Mouse (Mus musculus) neural tube, embryonic 11.5 days (tissue): ENCODE data around the gene Lingo2. TPM values are rescaled to one million over a fixed set of nuclear protein-coding genes. Genes with fewer than 3 reads are reported as not detected.
A peak's percentile ranks its signal among the peaks of the same experiment; 100 is the strongest.

ENCODE experiments used
- ATAC-seq: fragments of 200-750 bp; cut with Nextera tagmentation; 2 replicates; pipeline ENCODE4 v1.8.0; 2017; ENCODE audit warnings: moderate number of reproducible peaks, mild to moderate bottlenecking, moderate TSS enrichment, moderate library complexity; ENCODE audit not compliant: insufficient read depth, low FRiP score, low TSS enrichment
- DNase-seq: peaks from one replicate; pipeline ENCODE4 v3.0.0-alpha.2; 2015; ENCODE audit warnings: low spot score
- H3K27ac ChIP-seq: fragments of 300-500 bp; sonication (generic); 2 replicates; pipeline ENCODE4 v1.5.1; 2014; ENCODE audit warnings: low read depth, mild to moderate bottlenecking, low read length
- H3K27me3 ChIP-seq: fragments of 300-500 bp; sonication (generic); 2 replicates; pipeline ENCODE4 v1.6.1; 2014; ENCODE audit warnings: mild to moderate bottlenecking, low read length, mixed read lengths; ENCODE audit not compliant: control insufficient read depth, insufficient read depth
- H3K36me3 ChIP-seq: fragments of 300-500 bp; sonication (generic); 2 replicates; pipeline ENCODE4 v1.6.1; 2014; ENCODE audit warnings: mild to moderate bottlenecking, low read length, moderate library complexity, mixed read lengths; ENCODE audit not compliant: control insufficient read depth, insufficient read depth
- H3K4me1 ChIP-seq: fragments of 300-500 bp; sonication (generic); 2 replicates; pipeline ENCODE4 v1.6.1; 2014; ENCODE audit warnings: low read length, mixed read lengths; ENCODE audit not compliant: control insufficient read depth, insufficient read depth
- H3K4me2 ChIP-seq: fragments of 300-500 bp; sonication (generic); 2 replicates; pipeline ENCODE4 v1.6.1; 2014; ENCODE audit warnings: low read depth, mild to moderate bottlenecking, moderate library complexity
- H3K4me3 ChIP-seq: fragments of 300-500 bp; sonication (generic); 2 replicates; pipeline ENCODE4 v1.5.1; 2014; ENCODE audit warnings: low read depth, low read length
- H3K9ac ChIP-seq: fragments of 300-500 bp; sonication (generic); 2 replicates; pipeline ENCODE4 v1.6.1; 2014; ENCODE audit warnings: mild to moderate bottlenecking, low read length
- H3K9me3 ChIP-seq: fragments of 300-500 bp; sonication (generic); 2 replicates; pipeline ENCODE4 v1.6.1; 2016; ENCODE audit warnings: low read length; ENCODE audit not compliant: control insufficient read depth
- WGBS: fragments of 180-500 bp; shearing (Covaris S2); extraction: QIAGEN DNeasy Blood & Tissue Kit; methylation state at CpG from one replicate; pipeline ENCODE4 v1.1.7; 2014; 5-methylcytosine and 5-hydroxymethylcytosine counted together
- polyA plus RNA-seq: library from polyadenylated mRNA; unstranded; fragments of >200 nt; fragmentation: Nextera tagmentation; extraction: Ambion mirVana; gene quantifications from 2 replicates; pipeline ENCODE4 v1.2.1, GENCODE M21; 2014

Lingo2 gene
- polyA plus RNA-seq, 1 experiment from 2014 or later, result 2.5 TPM

DNA sequence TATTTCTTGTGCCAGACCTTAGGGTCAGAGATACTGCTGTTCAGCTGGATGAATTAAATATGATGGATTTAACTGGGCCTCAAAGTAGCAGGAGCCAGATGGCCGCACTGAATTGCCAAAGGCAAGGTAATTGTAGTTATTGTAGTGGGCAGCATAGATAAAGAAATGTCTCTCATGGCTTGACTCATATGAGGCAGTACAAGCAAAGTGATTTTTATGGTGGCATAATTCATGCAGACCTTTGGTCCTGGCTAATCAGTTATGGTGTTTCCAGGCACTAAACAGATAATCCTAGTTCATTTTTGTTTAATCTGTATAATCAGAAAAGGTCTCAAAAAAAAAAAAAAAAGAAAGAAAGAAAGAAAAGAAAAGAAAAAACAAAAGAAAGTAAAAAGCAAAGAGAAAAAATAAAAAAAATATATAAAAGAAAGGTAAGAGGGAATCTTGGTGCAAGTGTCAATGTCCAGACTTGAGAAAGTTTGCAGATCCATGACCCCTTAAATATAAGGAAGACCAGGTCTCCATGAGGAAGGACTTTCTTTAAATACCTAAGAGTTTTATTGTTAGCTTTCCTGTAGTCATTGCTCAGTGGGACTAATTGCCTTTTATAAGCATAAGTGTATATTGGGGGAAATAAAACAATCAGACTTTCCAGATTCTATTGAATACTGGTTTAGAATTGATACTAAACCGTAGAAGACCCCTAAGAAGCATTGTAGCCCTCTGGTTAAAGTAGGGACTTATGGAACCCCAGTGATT lies 959.4 kb downstream of the Lingo2 start:
- WGBS, result 55% methylated on average over 2 of the region's 2 CpGs
- Histone ChIP-seq H3K4me1 (no peaks in the 10 kb centered on the region), H3K36me3 (no peaks in the 10 kb centered on the region), H3K9ac (no peak overlapping the region), H3K27ac (no peak overlapping the region), H3K4me3 (no peak overlapping the region), H3K4me2 (no peak overlapping the region), H3K27me3 (no peaks in the 10 kb centered on the region), H3K9me3 (no peaks in the 10 kb centered on the region)
- no peak for DNase-seq
- no peak for ATAC-seq

DNA sequence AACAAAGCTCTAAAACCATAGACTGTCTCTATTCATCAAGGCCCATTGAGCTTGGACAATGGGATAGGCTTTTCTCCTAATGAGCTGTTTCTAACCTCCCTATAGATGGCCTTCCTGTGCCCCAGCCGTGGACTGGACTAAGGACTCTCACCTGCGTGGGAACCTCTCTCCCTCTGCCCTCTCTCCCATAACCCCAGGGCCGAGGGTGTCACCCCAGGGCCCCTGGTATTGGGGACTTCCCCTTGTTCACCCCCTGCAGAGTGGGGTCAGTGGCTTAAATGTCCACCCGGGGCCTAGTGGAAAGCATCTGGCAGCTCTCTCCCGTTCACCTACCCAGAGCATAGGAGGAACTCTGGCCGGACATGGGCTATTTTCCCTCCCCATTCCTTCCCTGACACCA lies 965.5 kb downstream of the Lingo2 start:
- Histone ChIP-seq H3K9me3 (no peaks in the 10 kb centered on the region), H3K36me3 (no peaks in the 10 kb centered on the region), H3K9ac (no peak overlapping the region), H3K27ac (no peak overlapping the region), H3K4me2 (no peak overlapping the region), H3K27me3 (no peaks in the 10 kb centered on the region), H3K4me1 (no peaks in the 10 kb centered on the region), H3K4me3 (no peak overlapping the region)
- no peak for DNase-seq
- ATAC-seq, result no peak
- 68% methylated on average over 6 of the region's 6 CpGs for WGBS

DNA sequence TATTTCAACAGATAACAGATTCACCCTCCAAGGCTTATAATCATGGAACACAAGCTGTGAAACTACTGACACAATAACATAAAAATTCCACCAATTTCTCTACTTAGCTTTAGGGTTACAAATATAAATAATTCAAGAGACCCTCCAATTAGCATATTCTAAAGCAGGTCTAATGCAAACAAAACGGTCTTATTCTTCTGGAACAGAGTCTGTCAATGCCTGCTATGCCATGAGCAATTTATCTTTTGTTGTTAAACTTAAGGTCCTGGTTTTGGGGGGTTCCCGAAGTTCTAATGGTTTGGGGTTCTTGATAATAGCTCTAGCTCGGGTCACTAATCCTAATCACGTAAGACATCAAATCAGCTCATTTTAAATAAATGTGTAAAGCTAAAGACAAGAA lies 988.0 kb downstream of the Lingo2 start:
- no peak for ATAC-seq
- DNase-seq, result no peak

DNA sequence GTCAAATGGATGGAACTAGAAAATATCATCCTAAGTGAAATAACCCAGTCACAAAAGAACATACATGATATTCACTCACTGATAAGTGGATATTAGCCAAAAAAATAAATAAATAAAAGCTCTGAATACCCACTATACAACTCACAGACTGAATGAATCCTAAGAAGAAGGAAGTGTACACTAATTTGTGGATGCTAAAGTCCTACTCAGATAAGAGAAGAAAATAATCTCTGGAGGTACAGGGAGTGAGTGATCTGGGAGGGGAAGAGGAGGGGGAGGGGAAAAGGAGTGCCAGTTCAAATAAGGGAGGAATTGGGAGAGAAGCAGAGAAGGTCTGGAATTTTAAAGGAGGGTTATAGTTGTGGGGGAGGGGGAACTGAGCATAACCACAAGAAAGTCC lies 999.7 kb downstream of the Lingo2 start:
- no peak overlapping the region for H3K4me2 ChIP-seq
- no peaks in the 10 kb centered on the region for H3K36me3 ChIP-seq
- no peak for DNase-seq
- H3K4me1 ChIP-seq, result no peaks in the 10 kb centered on the region
- H3K9me3 ChIP-seq, result no peaks in the 10 kb centered on the region
- no peak overlapping the region for H3K4me3 ChIP-seq
- H3K9ac ChIP-seq, result no peak overlapping the region
- H3K27ac ChIP-seq, result no peak overlapping the region
- no peaks in the 10 kb centered on the region for H3K27me3 ChIP-seq
- no peak for ATAC-seq

More for the DNA sequence above, 988.0 kb downstream of the Lingo2 start:
- no peak overlapping the region for H3K4me2 ChIP-seq
- H3K4me3 ChIP-seq, result no peak overlapping the region
- H3K27me3 ChIP-seq, result no peaks in the 10 kb centered on the region
- H3K4me1 ChIP-seq, result no peaks in the 10 kb centered on the region
- H3K9ac ChIP-seq, result no peak overlapping the region
- no peak overlapping the region for H3K27ac ChIP-seq
- no peaks in the 10 kb centered on the region for H3K36me3 ChIP-seq
- no peaks in the 10 kb centered on the region for H3K9me3 ChIP-seq
- WGBS, result 70% methylated on average over 4 of the region's 4 CpGs

DNA sequence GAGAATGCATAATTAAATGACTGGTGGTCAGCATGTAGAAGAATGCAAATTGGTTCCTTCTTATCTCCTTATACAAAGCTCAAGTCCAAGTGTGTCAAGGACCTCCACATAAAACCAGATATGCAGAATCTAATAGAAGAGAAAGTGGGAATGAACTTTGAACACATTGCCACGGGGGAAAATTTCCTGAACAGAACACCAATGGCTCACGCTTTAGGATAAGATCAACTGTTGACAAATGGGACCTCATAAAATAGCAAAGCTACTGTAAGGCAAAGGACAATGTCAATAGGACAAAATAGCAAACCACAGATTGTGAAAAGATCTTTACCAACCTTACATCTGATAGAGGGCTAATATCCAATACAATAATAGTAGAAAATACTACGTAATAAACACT lies 1000.3 kb downstream of the Lingo2 start:
- H3K4me1 ChIP-seq, result no peaks in the 10 kb centered on the region
- H3K9ac ChIP-seq, result no peak overlapping the region
- no peak overlapping the region for H3K4me3 ChIP-seq
- H3K27me3 ChIP-seq, result no peaks in the 10 kb centered on the region
- 91% methylated on average over 3 of the region's 3 CpGs for WGBS
- no peak overlapping the region for H3K27ac ChIP-seq
- no peak for DNase-seq
- H3K4me2 ChIP-seq, result no peak overlapping the region
- no peaks in the 10 kb centered on the region for H3K9me3 ChIP-seq
- no peak for ATAC-seq
- H3K36me3 ChIP-seq, result no peaks in the 10 kb centered on the region

DNA sequence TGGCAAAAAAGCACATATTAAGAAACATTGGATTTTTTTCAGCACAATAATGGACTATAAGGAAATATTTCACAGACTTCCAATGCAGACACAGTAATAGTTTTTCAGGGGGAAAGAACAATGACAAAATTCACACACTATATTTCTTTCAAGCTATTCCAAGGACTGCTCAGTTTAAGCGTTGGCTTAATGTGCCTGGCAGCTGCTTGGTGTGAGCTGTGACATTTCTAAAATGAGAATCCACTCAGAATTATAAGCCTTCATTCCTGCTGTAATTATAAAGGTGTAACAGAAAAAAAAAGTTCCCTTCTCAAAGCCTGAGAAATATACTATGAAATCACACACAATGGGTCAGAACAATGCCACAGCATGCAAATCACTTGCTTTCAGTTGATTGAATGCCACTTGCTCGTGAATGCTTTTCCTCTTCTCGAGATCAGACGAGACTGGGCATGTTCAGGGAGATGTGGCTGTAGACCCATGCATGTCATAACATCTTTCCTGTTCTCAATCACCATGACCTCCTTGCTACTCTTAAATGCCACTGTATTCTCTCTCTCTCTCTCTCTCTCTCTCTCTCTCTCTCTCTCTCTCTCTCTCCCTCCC lies 1017.4 kb downstream of the Lingo2 start:
- peak; percentile 10 for DNase-seq

DNA sequence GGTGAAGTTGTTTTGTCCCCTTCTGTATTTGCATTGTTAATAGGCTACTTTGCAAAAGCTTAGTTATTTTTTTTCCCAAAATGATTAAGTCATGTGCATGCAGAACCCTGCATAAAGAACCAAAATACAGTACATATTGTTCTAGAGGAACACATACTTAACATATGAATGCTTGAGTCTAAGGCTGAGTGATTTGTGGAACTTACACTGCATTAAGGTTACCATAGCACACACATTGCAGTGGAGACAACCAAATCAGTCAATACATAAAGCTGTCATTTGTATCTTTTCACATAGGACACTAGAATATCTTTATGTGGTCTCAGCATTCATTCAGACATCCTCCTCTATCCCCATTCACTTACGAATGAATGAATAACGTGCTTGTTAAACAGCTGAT lies 1023.8 kb downstream of the Lingo2 start:
- ATAC-seq (peak; percentile 90), DNase-seq (peak; percentile 11)
- Histone ChIP-seq H3K9ac (no peak overlapping the region), H3K4me3 (no peak overlapping the region), H3K27me3 (no peaks in the 10 kb centered on the region), H3K36me3 (no peaks in the 10 kb centered on the region), H3K4me2 (no peak overlapping the region), H3K4me1 (no peaks in the 10 kb centered on the region), H3K9me3 (no peaks in the 10 kb centered on the region), H3K27ac (no peak overlapping the region)
- WGBS, result 41% methylated on average over 2 of the region's 2 CpGs

More for the DNA sequence above, 1017.4 kb downstream of the Lingo2 start:
- Histone ChIP-seq H3K4me3 (no peak overlapping the region), H3K9me3 (no peaks in the 10 kb centered on the region), H3K9ac (no peak overlapping the region), H3K27me3 (no peaks in the 10 kb centered on the region), H3K27ac (no peak overlapping the region), H3K4me2 (no peak overlapping the region), H3K36me3 (no peaks in the 10 kb centered on the region), H3K4me1 (no peaks in the 10 kb centered on the region)
- peak; percentile 60 for ATAC-seq
- 39% methylated on average over 4 of the region's 4 CpGs for WGBS

DNA sequence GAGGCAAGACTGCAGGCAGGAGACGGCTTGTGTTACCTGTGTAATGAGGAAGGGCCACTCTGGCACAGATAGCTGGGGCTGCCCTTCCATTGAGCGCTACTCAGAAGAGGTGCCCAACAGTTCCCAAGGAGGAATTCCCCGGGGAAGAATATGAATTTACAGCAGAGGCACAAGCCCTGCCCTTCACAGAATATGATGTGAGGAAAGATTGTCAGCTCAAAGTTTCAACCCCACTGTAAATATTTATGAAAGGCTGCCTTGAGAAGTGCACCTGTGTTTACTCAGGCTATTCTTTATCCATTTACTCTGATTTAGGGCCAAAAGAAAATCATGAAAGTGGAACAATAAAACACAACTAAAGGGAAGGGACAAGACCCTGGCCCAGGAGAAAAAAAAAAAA lies 1034.1 kb downstream of the Lingo2 start:
- no peak overlapping the region for H3K27ac ChIP-seq
- H3K4me1 ChIP-seq, result no peaks in the 10 kb centered on the region
- DNase-seq (no peak), ATAC-seq (no peak)
- 83% methylated on average over 3 of the region's 3 CpGs for WGBS
- H3K9me3 ChIP-seq, result no peaks in the 10 kb centered on the region
- no peak overlapping the region for H3K9ac ChIP-seq
- H3K27me3 ChIP-seq, result no peaks in the 10 kb centered on the region
- H3K4me3 ChIP-seq, result no peak overlapping the region
- no peaks in the 10 kb centered on the region for H3K36me3 ChIP-seq
- H3K4me2 ChIP-seq, result no peak overlapping the region
